Mouse (Mus musculus): ENCODE data around the gene Il4. TPM values are rescaled to one million over a fixed set of nuclear protein-coding genes. Genes with fewer than 3 reads are reported as not detected.
"Not testable (repeated sequence)": the region's sequence is repeated elsewhere in the genome, so short reads cannot be mapped to it uniquely, and the experiment has no call there.

The Il4 gene
- polyA plus RNA-seq, 1 experiment from 2014 or later, result 1.5 TPM

- H3K4me3 ChIP-seq (ENCODE audit: low read length); H3K9me3 ChIP-seq (ENCODE audit: control insufficient read depth, low read length); H3K27ac ChIP-seq (ENCODE audit: low read depth, low read length); ATAC-seq (ENCODE audit: low FRiP score, low TSS enrichment); H3K9ac ChIP-seq (ENCODE audit: low read depth, low read length); H3K36me3 ChIP-seq (ENCODE audit: control insufficient read depth, insufficient read depth, low read length); H3K4me2 ChIP-seq (replicated peaks; ENCODE audit: low read depth, low read length); H3K4me1 ChIP-seq (ENCODE audit: control insufficient read depth, insufficient read depth, low read length); H3K27me3 ChIP-seq (ENCODE audit: control insufficient read depth, insufficient read depth, low read length): not testable (repeated sequence)
- 85% methylated on average over 1 of the region's 3 CpGs for WGBS
Observed at GRCm38 (mm10) chr11:53559980-53560379, 58.5 kb downstream of the Il4 start.

- not testable (repeated sequence) for ATAC-seq (ENCODE audit: low FRiP score, low TSS enrichment); H3K4me3 ChIP-seq (ENCODE audit: low read length); H3K9ac ChIP-seq (ENCODE audit: low read depth, low read length); H3K4me2 ChIP-seq (replicated peaks; ENCODE audit: low read depth, low read length); H3K4me1 ChIP-seq (ENCODE audit: control insufficient read depth, insufficient read depth, low read length); H3K9me3 ChIP-seq (ENCODE audit: control insufficient read depth, low read length); H3K36me3 ChIP-seq (ENCODE audit: control insufficient read depth, insufficient read depth, low read length); H3K27me3 ChIP-seq (ENCODE audit: control insufficient read depth, insufficient read depth, low read length); H3K27ac ChIP-seq (ENCODE audit: low read depth, low read length)
- 100% methylated on average over 1 of the region's 3 CpGs for WGBS
Observed at GRCm38 (mm10) chr11:53557992-53558391, 60.5 kb downstream of the Il4 start.

- not testable (repeated sequence) for H3K36me3 ChIP-seq (ENCODE audit: control insufficient read depth, insufficient read depth, low read length); H3K9me3 ChIP-seq (ENCODE audit: control insufficient read depth, low read length); H3K4me2 ChIP-seq (replicated peaks; ENCODE audit: low read depth, low read length); H3K27ac ChIP-seq (ENCODE audit: low read depth, low read length); H3K9ac ChIP-seq (ENCODE audit: low read depth, low read length); H3K4me1 ChIP-seq (ENCODE audit: control insufficient read depth, insufficient read depth, low read length); H3K27me3 ChIP-seq (ENCODE audit: control insufficient read depth, insufficient read depth, low read length); H3K4me3 ChIP-seq (ENCODE audit: low read length); ATAC-seq (ENCODE audit: low FRiP score, low TSS enrichment)
- WGBS, result 92% methylated on average over 11 of the region's 20 CpGs
Observed at GRCm38 (mm10) chr11:53556529-53556928, 61.9 kb downstream of the Il4 start.

Other genes starting within 250 kb of the Il4 start
- not detected in 2 replicates for gene Leap2, start 195.5 kb downstream of the Il4 start, polyA plus RNA-seq (2014; fragmentation: Nextera tagmentation; extraction: Ambion mirVana)
- gene Uqcrq, start 187.8 kb downstream of the Il4 start, polyA plus RNA-seq (2014; fragmentation: Nextera tagmentation; extraction: Ambion mirVana), result 574 and 755 TPM in 2 replicates
- 0.70 and 1.2 TPM in 2 replicates for gene Gdf9, start 187.6 kb downstream of the Il4 start, polyA plus RNA-seq (2014; fragmentation: Nextera tagmentation; extraction: Ambion mirVana)
- gene Gm10447, start 161.6 kb downstream of the Il4 start, polyA plus RNA-seq (2014; fragmentation: Nextera tagmentation; extraction: Ambion mirVana), result 0.16 TPM in 1 of 2 replicates, not detected in the other
- gene Shroom1, start 161.5 kb downstream of the Il4 start, polyA plus RNA-seq (2014; fragmentation: Nextera tagmentation; extraction: Ambion mirVana), result 1.2 and 1.9 TPM in 2 replicates
- not detected in 2 replicates for gene Gm9837, start 148.2 kb downstream of the Il4 start, polyA plus RNA-seq (2014; fragmentation: Nextera tagmentation; extraction: Ambion mirVana)
- gene Gm9945, start 138.5 kb downstream of the Il4 start, polyA plus RNA-seq (2014; fragmentation: Nextera tagmentation; extraction: Ambion mirVana), result not detected in 2 replicates
- gene Sowaha, start 138.4 kb downstream of the Il4 start, polyA plus RNA-seq (2014; fragmentation: Nextera tagmentation; extraction: Ambion mirVana), result 0.09 and 0.14 TPM in 2 replicates
- gene Sept8, start 99.4 kb downstream of the Il4 start, polyA plus RNA-seq (2014; fragmentation: Nextera tagmentation; extraction: Ambion mirVana), result 13.7 and 21.3 TPM in 2 replicates
- 65.3 and 71.0 TPM in 2 replicates for gene Kif3a, start 51.3 kb downstream of the Il4 start, polyA plus RNA-seq (2014; fragmentation: Nextera tagmentation; extraction: Ambion mirVana)
- gene Il13, start 16.0 kb upstream of the Il4 start, polyA plus RNA-seq (2014; fragmentation: Nextera tagmentation; extraction: Ambion mirVana), result not detected in 2 replicates
- gene Rad50, start 88.7 kb upstream of the Il4 start, polyA plus RNA-seq (2014; fragmentation: Nextera tagmentation; extraction: Ambion mirVana), result 18.3 and 26.4 TPM in 2 replicates
- gene Il5, start 102.1 kb upstream of the Il4 start, polyA plus RNA-seq (2014; fragmentation: Nextera tagmentation; extraction: Ambion mirVana), result not detected in 2 replicates
- gene Irf1, start 151.3 kb upstream of the Il4 start, polyA plus RNA-seq (2014; fragmentation: Nextera tagmentation; extraction: Ambion mirVana), result 9.7 and 13.2 TPM in 2 replicates
- 0.44 TPM in 1 of 2 replicates, not detected in the other for gene Gm17334, start 154.5 kb upstream of the Il4 start, polyA plus RNA-seq (2014; fragmentation: Nextera tagmentation; extraction: Ambion mirVana)
- 1.1 TPM in 2 replicates for gene Gm12216, start 240.6 kb upstream of the Il4 start, polyA plus RNA-seq (2014; fragmentation: Nextera tagmentation; extraction: Ambion mirVana)